Mouse (Mus musculus) heart, adult 11 months (tissue): ENCODE data around the gene Tor4a.

Experiments used
- DNase-seq: peaks from one replicate; pipeline ENCODE4 v3.0.0; 2022

Tor4a gene

GRCm38 (mm10) chr2:25224766-25225752, 28.4 kb upstream of the Tor4a start:
- DNase-seq: peak; percentile 100

- no peak for DNase-seq
Observed at GRCm38 (mm10) chr2:25224492-25224765, 27.7 kb upstream of the Tor4a start, which contains the start of gene Tubb4b. Gene Tubb4b (minus strand): TSS chr2:25224702.

DNA sequence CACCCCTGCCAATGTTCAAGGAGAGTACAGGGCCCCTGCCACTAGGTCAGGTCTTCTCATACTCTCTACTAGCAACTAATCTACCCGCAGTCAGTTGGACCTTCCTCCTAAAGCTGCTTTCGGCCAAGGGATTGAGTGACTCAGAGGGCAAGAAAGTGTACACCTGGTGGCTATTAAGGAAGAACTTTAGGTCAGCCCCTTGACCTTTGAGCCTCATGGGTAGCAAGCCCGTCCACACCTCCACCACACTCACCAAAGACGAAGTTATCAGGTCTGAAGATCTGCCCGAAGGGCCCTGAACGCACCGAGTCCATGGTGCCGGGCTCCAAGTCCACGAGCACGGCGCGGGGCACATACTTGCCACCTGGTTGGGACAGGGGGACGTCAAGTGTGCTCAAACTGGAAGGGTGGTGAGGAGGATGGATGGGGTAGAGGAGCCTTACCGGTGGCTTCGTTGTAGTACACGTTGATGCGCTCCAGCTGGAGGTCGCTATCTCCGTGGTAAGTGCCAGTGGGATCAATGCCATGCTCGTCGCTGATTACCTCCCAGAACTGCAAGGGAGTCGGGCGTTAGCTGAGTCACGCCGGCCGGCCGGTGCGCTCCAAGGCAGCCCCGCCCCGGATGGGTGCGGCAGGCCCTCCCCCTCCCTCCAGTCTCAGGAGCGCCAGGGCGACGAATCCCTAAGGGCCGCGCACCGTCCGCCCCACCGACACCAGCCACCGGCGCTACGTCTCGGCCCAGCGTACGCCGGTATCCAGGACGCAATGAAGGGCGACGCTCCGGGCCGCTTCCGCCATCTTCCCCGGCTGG, 27.2 kb upstream of the Tor4a start:
- peak; percentile 99 for DNase-seq

DNA sequence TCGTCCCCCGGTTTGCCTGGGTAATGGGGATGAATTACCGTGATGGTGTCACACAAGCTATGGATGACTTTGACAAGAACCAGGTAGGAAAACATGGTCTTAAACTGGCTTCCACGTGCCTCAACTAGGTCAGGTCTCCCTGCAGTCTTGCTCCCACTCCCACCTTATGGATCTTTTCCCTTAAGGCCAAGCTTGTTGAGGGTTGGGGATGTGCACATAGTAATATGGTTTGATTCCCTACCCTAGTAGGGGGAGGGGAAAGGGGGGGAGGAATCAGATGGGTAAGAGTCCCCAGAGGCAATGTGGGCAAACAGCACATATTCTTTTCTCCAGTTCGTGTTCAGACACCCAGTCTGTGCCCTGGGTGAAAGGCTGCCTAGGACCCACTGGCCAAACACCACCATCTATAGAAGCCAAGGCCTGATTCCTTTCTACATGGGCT, 24.7 kb upstream of the Tor4a start:
- peak; percentile 87 for DNase-seq

GRCm38 (mm10) chr2:25218445-25218844, 21.8 kb upstream of the Tor4a start, which contains the start of gene Fam166a:
Gene Fam166a (plus strand): TSS chr2:25218745.
- no peak for DNase-seq

DNA sequence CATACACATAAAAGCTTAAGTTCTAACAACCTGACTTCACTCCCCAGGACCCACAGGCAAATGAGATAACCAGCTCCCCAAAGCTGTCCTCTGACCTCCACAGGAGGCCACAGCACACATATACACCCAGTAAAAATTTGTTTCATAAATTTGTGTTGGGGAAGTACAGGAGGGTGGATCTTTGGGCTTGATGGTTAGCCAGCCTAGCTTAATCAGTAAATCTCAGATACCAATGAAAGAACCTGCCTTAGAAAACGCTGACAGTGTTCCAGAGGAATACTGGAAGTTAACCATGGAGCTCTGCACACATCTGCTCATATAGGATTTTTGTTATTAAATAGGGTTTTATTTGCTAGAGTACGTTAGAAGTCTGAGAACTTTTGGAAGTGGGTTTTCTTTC, 21.0 kb upstream of the Tor4a start:
- no peak for DNase-seq

DNA sequence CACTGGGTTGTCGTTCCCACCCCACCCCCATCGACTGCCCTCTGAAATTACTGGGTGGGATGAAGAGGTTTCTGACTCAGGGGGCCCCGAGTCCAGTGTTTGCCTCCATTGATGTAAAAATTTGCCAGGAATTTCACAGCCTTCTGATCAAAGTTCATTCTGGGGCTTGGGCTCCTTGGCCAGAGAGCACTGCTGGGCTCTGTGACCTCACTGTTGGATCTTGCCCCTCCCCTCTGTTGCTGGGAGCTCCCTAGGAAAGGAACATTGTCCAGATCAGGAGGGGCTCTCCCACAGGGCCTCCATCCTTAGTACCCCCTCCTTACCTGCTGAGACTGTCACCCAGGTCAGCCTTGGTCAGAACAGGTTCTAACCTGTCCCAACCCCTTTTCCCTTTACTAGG, 17.8 kb upstream of the Tor4a start, which contains the start of gene Stpg3:
Gene Stpg3 (minus strand): TSS at position 194 of the 400 bp plus-strand sequence.
- DNase-seq: no peak

DNA sequence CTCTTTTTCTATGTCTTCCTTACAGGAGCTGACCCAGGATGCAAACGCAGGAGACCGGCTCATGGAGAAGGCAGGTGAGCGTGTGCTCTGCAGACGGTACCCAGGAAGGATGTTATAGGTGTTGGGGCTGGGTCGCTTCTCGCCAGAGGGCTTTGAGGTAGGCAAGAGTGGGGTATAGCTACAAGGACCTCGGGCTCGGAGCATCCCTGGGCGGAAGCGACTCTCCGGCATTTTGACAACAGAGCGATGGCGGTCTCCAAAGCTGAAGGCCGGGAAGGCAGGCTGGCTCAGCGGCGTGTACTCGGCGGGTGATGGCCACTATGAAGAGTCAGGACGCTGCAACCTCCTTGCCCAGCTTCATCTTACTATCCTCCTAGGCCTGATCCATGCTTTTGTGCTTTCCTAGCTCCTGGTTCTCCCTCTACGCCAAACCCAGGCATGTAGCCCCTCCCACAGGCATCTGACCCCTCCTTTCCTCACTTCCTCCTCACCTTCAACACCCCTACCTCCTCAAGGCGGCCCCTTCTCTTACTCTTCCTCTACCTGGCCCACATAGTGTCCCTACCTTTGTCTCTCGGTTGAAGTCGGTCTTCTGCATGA, 16.7 kb upstream of the Tor4a start:
- peak; percentile 86 for DNase-seq

DNA sequence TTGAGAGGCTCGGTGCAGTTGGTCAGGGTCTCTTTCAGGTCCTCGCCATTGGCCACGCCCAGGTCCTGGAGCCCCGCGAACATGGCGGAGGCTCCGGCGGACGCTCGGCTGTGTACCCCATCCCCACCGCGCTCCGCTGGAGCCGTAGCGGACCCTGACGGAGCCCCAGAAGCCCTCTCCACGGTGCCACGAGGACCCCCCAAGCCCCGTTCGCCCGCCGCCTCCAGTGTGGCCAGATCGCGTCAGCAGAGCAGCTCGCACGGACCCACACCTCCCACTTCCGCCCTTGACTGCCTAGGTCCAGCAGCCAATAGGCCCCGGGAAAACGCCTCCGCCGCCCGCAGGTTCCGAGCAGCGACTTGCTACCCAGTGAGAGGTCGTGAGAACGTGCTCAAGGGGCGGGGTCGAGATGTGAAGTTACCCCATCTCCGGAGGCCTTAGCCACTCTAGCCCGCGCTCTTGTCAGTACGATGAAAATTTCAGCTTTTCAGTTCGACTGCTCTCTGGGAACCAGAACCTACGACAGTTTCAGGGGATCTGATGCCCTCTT, 14.5 kb upstream of the Tor4a start, which contains the start of gene Nelfb:
Gene Nelfb (minus strand): TSS at position 369 of the 550 bp plus-strand sequence.
- peak; percentile 99 for DNase-seq

DNA sequence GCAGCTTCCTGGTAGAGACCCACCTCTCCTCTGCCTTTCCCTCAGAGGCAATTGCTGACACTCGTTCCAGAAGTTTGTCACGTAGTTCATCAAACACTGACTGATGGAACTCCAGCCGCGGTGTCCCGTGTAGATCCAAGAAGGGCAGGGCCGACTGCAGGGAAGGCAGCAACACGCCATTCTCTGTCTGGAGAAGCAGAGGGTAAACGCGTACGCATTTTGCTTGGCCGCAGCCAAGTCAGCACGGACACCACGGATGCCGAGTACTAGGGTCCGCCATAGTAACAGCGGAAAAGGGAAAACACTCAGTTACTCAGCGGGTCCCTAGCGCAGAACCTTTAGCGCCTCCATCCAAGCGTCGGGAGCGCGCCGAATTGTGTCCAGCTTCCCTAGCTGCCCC, 14.0 kb upstream of the Tor4a start:
- no peak for DNase-seq

GRCm38 (mm10) chr2:25207593-25207992, 10.9 kb upstream of the Tor4a start:
- no peak for DNase-seq

GRCm38 (mm10) chr2:25203631-25204214, 7.0 kb upstream of the Tor4a start:
- peak; percentile 90 for DNase-seq

- DNase-seq: peak; percentile 91
Observed at GRCm38 (mm10) chr2:25200631-25201030, 3.9 kb upstream of the Tor4a start.

DNA sequence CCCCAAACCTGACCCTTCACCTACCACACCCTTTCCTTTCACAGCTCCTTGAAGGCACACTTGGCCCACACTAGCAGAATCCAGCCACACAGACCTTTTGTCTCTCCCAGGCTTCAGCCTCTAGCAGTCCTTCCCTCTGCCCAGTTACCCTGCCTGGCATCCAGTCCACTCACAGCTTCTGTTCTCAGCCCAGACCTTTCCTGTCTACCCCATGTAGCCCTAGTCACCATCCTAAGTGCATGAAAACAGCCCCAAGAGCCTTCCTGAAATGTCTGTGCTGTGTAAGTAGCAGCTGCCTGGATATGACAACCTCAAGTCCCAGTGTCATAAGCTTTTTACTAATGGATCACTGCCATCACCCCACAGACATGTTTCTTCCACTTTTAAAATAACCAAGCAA, 1.3 kb upstream of the Tor4a start:
- peak; percentile 92 for DNase-seq

DNA sequence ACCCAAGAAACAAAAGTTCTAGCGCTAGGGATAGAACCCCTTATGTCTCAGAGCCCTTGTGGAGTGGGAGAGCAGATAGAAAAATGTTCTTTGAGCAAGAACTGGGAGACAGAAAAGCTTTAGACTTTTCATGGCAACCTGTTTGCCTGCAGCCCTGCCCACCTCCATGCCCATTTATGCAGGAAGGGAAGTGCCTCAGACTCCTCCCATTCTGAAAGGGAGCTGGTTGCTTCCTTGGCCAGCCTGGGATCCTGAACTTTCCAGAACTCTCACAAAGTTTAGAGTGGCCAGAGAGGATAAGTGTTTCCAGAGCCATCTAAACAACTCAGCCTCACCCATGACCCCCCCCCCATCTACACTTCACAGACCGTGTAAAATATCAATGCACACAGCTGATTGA, 505 bp upstream of the Tor4a start:
- peak; percentile 93 for DNase-seq

DNA sequence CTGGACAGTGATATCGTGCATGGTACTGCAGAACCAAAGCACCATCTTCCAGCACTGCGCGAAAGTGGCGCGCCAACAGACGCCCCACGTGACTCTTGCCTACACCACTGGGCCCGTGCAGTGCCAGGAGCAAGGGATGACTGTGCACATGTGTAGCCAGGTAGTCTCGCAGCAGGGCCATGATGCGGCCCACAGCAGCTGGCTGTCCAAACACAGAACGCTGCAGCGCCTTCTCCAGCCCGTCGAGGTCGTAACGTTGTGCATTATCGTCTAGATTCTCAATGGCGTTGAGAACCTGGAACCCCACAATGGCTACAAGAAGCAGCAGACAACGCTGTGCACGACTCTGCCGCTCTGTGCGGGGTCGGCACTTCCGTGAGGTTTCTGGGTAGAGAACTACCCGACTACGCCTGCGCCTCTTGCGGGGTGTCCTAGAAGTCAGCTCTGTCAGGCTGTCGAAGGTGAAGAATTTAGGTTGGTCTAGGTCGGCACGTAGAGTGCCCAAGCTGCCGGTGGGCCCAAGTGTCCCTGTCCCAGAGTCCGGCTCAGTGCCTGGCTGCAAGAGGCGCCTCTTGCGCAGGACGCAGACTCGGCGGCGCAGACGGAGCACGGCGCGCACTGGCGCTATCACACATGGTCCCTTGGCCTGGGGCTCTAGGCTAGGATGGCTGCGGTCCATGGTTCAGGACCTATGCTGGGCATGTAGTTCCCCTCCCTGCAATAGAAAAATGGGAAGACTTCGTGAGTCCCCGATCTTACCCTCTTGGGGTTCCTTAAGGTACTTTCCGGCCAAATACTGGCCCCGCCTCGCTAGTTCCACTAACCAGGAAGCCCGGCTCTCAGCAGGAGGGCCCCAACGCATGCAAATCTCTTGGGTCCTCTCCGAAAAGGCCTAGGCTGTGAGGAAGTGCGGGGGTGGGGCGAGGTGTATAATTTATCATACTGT, 1.2 kb downstream of the Tor4a start:
- peak; percentile 99 for DNase-seq

- peak; percentile 96 for DNase-seq
Observed at GRCm38 (mm10) chr2:25194486-25195171, 2.1 kb downstream of the Tor4a start.

DNA sequence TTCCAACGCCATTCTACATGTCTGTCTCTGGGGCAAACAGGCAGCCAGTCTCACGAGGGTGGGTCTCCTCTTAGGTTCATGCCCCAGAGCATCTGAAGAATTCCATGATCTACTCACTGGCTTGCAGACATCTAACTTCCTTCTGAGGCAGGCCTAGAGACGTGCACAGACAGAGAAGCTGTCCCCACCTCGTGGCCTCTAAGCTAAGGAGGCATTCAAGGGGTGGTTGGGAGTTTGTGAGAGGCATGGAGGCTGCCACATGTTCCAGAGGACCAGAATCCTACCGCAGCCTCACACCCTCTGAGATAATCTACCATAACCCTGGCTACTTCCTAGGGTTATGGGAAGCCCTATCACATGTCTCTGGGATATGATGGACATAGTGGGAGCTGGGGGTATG, 2.7 kb downstream of the Tor4a start:
- DNase-seq: peak; percentile 93

GRCm38 (mm10) chr2:25193330-25193770, 3.3 kb downstream of the Tor4a start:
- DNase-seq: peak; percentile 99

DNA sequence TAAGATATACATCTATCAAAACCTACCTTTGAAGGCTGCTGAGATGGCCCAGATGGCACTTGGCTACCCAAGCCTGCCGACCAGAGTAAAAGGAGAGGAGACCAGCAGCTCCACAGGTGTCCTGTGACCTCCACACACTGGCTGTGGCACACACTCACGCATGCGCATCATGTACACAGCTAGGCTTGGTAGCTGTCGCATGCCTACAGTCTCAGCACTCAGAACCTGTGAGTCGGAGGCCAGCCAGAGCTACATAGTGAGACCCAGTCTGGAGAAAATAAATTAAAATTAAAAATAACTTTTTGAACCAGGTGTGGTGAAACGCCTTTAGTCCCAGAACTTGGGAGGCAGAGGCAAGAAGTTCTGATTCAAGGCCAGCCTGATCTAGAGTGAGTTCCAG, 8.8 kb downstream of the Tor4a start:
- DNase-seq: peak; percentile 85

DNA sequence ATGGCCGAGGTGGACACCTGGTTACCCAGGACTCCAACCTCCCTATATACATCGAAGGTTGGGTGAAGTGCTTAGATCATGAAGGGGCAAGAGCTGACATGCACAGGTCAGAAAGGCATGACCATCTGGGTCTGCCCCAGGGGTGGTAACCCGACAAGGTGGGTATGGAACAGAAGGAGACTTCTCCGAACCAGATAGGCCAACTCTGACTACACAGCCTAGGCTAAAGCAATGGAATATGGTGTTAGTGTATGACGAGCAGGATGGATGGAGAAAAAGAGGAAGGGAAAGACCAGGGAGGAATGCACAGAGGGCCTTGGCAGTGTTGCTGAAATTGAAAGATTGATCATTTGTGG, 10.1 kb downstream of the Tor4a start:
- DNase-seq: peak; percentile 91
